Mouse (Mus musculus): Measurements from ENCODE around the gene Cntn4. TPM values are rescaled to one million over a fixed set of nuclear protein-coding genes. Genes with fewer than 3 reads are reported as not detected.

Cntn4 gene
- polyA plus RNA-seq, 1 experiment from 2014 or later = 3.1 TPM

- no peak overlapping the region for H3K4me3 ChIP-seq
- WGBS = 82% methylated on average over 2 of the region's 2 CpGs
- no peak overlapping the region for H3K27ac ChIP-seq
- H3K9ac ChIP-seq = no peak overlapping the region
- no peaks in the 10 kb centered on the region for H3K9me3 ChIP-seq
- ATAC-seq (ENCODE audit: insufficient number of reproducible peaks, low FRiP score, low TSS enrichment, low read depth) = no peak
- H3K27me3 ChIP-seq = no peaks in the 10 kb centered on the region
- no peaks in the 10 kb centered on the region for H3K36me3 ChIP-seq
- H3K4me1 ChIP-seq = no peaks in the 10 kb centered on the region
- H3K4me2 ChIP-seq = no peak overlapping the region
Measured at GRCm38 (mm10) chr6:106473871-106474270, 796.4 kb downstream of the Cntn4 start.

GRCm38 (mm10) chr6:106481533-106481932 lies 804.1 kb downstream of the Cntn4 start:
- H3K4me3 ChIP-seq = no peak overlapping the region
- no peak for ATAC-seq (ENCODE audit: insufficient number of reproducible peaks, low FRiP score, low TSS enrichment, low read depth)
- no peaks in the 10 kb centered on the region for H3K36me3 ChIP-seq
- H3K9ac ChIP-seq = no peak overlapping the region
- WGBS = 87% methylated on average over 1 of the region's 1 CpGs
- H3K4me1 ChIP-seq = no peaks in the 10 kb centered on the region
- no peak overlapping the region for H3K4me2 ChIP-seq
- H3K27me3 ChIP-seq = no peaks in the 10 kb centered on the region
- no peak overlapping the region for H3K27ac ChIP-seq
- H3K9me3 ChIP-seq = no peaks in the 10 kb centered on the region

DNA sequence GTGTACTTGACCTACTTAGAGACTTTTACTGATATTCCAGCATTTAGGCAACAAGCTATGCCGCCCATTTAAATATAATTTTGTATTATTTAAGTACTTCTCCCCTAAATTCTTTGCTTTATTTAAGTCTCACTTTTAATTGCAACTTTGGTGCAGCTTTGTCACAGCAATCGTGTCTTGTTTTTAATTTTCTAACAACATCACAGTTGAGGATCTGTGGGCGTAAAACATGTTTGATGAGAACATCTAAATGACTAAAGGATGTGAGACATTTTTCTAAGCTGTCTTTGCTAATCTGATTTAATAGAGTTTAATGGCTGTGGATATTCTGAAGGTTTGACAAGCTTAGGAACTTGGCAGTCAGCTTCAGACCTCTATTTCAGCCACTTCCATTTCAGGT lies 818.8 kb downstream of the Cntn4 start:
- WGBS = 58% methylated on average over 3 of the region's 3 CpGs
- H3K4me3 ChIP-seq = no peak overlapping the region
- H3K4me1 ChIP-seq = no peaks in the 10 kb centered on the region
- ATAC-seq (ENCODE audit: insufficient number of reproducible peaks, low FRiP score, low TSS enrichment, low read depth) = no peak
- H3K9ac ChIP-seq = no peak overlapping the region
- no peak overlapping the region for H3K4me2 ChIP-seq
- H3K27me3 ChIP-seq = no peaks in the 10 kb centered on the region
- H3K36me3 ChIP-seq = no peaks in the 10 kb centered on the region
- H3K9me3 ChIP-seq = no peaks in the 10 kb centered on the region
- H3K27ac ChIP-seq = no peak overlapping the region

- H3K4me2 ChIP-seq = no peak overlapping the region
- no peak overlapping the region for H3K9ac ChIP-seq
- no peak overlapping the region for H3K4me3 ChIP-seq
- no peaks in the 10 kb centered on the region for H3K27me3 ChIP-seq
- ATAC-seq (ENCODE audit: insufficient number of reproducible peaks, low FRiP score, low TSS enrichment, low read depth) = no peak
- H3K27ac ChIP-seq = no peak overlapping the region
- WGBS = 61% methylated on average over 3 of the region's 3 CpGs
- no peaks in the 10 kb centered on the region for H3K36me3 ChIP-seq
- H3K4me1 ChIP-seq = no peaks in the 10 kb centered on the region
- H3K9me3 ChIP-seq = no peaks in the 10 kb centered on the region
Measured at GRCm38 (mm10) chr6:106499166-106499565, 821.7 kb downstream of the Cntn4 start.

DNA sequence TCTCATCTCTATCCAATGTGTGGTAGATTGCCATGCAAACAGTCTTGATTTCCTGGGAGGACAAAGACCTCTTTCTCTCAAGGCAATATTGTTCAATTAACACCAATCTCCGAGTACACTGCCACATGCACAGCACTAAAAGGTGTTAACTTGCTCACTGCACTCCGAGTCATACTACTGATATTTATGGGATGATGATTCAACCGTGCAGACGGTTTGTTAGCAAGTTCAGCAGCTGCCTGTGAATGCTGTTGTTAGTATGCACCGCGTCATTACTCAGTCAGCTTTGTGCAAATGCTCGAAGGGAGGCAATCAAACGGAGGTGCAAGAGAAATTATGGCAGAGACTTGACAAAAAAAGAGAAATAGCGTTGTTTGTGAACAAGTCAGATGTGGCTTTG lies 826.5 kb downstream of the Cntn4 start:
- Histone ChIP-seq H3K9me3 (no peaks in the 10 kb centered on the region), H3K4me2 (no peak overlapping the region), H3K27ac (no peak overlapping the region), H3K4me1 (no peaks in the 10 kb centered on the region), H3K27me3 (no peaks in the 10 kb centered on the region), H3K9ac (no peak overlapping the region), H3K36me3 (no peaks in the 10 kb centered on the region), H3K4me3 (no peak overlapping the region)
- 42% methylated on average over 9 of the region's 9 CpGs for WGBS
- no peak for ATAC-seq (ENCODE audit: insufficient number of reproducible peaks, low FRiP score, low TSS enrichment, low read depth)

DNA sequence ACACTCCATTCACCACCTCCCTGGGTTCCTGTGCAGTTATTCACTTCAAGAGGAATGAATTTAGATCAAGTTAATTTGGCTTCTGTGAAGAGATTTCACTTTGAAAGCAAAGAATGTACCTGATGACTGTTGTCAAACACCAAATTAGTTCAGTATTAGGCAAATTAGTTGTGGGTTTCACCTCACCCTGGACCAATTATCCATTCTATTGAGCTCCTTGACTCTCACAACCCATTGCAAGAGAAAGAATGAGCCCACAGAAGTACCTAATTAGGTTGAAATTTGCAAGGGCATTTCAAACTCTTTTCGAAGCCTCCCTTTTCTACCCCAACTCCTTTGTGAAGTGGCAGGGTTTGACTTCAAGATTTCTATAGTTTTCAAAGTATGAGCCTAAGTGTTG lies 842.9 kb downstream of the Cntn4 start:
- no peak overlapping the region for H3K4me3 ChIP-seq
- H3K4me2 ChIP-seq = no peak overlapping the region
- no peaks in the 10 kb centered on the region for H3K4me1 ChIP-seq
- H3K27me3 ChIP-seq = no peaks in the 10 kb centered on the region
- H3K27ac ChIP-seq = no peak overlapping the region
- H3K9me3 ChIP-seq = no peaks in the 10 kb centered on the region
- no peaks in the 10 kb centered on the region for H3K36me3 ChIP-seq
- no peak for ATAC-seq (ENCODE audit: insufficient number of reproducible peaks, low FRiP score, low TSS enrichment, low read depth)
- WGBS = 64% methylated on average over 1 of the region's 1 CpGs
- H3K9ac ChIP-seq = no peak overlapping the region

- ATAC-seq (ENCODE audit: insufficient number of reproducible peaks, low FRiP score, low TSS enrichment, low read depth) = no peak
- no peak overlapping the region for H3K4me3 ChIP-seq
- H3K9ac ChIP-seq = no peak overlapping the region
- no peak overlapping the region for H3K27ac ChIP-seq
- no peaks in the 10 kb centered on the region for H3K4me1 ChIP-seq
- no peaks in the 10 kb centered on the region for H3K36me3 ChIP-seq
- no peaks in the 10 kb centered on the region for H3K27me3 ChIP-seq
- no peaks in the 10 kb centered on the region for H3K9me3 ChIP-seq
- no peak overlapping the region for H3K4me2 ChIP-seq
Measured at GRCm38 (mm10) chr6:106543500-106543899, 866.0 kb downstream of the Cntn4 start.

DNA sequence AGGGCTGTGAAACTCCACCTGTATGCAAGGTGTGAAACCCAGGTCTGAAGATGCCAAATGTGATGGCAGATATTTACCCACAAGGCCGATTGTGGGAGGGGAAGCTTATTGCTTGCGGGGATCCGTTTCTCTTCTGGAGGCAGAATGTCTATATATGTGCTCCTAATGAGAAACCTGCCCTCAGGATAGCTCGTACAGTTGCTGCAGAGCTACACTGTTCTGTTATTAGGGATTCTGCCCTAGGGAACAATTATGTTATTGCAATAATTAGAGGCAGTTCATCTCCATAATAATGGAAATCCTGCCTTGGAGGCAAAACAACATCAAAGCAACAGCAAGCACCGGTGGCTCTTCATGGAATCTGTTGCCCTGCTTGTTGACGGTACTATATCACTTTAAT lies 884.2 kb downstream of the Cntn4 start:
- no peak overlapping the region for H3K27ac ChIP-seq
- WGBS = 62% methylated on average over 6 of the region's 6 CpGs
- no peaks in the 10 kb centered on the region for H3K27me3 ChIP-seq
- ATAC-seq (ENCODE audit: insufficient number of reproducible peaks, low FRiP score, low TSS enrichment, low read depth) = no peak
- no peak overlapping the region for H3K9ac ChIP-seq
- H3K4me2 ChIP-seq = no peak overlapping the region
- no peaks in the 10 kb centered on the region for H3K4me1 ChIP-seq
- H3K4me3 ChIP-seq = no peak overlapping the region
- no peaks in the 10 kb centered on the region for H3K36me3 ChIP-seq
- H3K9me3 ChIP-seq = no peaks in the 10 kb centered on the region

DNA sequence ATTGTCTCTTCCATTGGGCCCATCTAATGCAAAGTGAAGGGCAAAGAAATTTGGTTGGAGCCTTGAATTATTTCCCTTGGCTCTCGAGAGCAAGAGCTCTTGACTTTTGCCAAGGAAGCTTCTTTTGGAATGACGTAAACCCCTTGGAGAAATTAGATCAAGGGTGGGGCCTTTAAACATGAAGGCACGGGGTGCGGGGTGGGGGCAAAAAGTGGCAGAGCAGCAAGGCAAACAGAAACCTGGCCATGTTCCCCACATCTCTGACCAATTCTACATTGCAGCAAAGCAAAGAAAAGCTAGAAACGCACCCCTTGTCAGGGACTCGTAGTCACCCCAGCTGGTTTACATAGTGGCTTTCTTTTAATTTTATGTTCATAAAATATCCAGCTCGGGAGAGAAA lies 887.9 kb downstream of the Cntn4 start:
- WGBS = 66% methylated on average over 7 of the region's 7 CpGs
- ATAC-seq (ENCODE audit: insufficient number of reproducible peaks, low FRiP score, low TSS enrichment, low read depth) = no peak
- no peak overlapping the region for H3K9ac ChIP-seq
- H3K4me3 ChIP-seq = no peak overlapping the region
- no peaks in the 10 kb centered on the region for H3K36me3 ChIP-seq
- no peak overlapping the region for H3K27ac ChIP-seq
- H3K4me1 ChIP-seq = no peaks in the 10 kb centered on the region
- H3K27me3 ChIP-seq = no peaks in the 10 kb centered on the region
- no peaks in the 10 kb centered on the region for H3K9me3 ChIP-seq
- no peak overlapping the region for H3K4me2 ChIP-seq

GRCm38 (mm10) chr6:106565769-106566459 lies 888.5 kb downstream of the Cntn4 start:
- Histone ChIP-seq H3K9ac (no peak overlapping the region), H3K27me3 (no peaks in the 10 kb centered on the region), H3K27ac (no peak overlapping the region), H3K4me2 (no peak overlapping the region), H3K4me3 (no peak overlapping the region), H3K4me1 (no peaks in the 10 kb centered on the region), H3K36me3 (no peaks in the 10 kb centered on the region), H3K9me3 (no peaks in the 10 kb centered on the region)
- no peak for ATAC-seq (ENCODE audit: insufficient number of reproducible peaks, low FRiP score, low TSS enrichment, low read depth)
- WGBS = 91% methylated on average over 3 of the region's 3 CpGs

DNA sequence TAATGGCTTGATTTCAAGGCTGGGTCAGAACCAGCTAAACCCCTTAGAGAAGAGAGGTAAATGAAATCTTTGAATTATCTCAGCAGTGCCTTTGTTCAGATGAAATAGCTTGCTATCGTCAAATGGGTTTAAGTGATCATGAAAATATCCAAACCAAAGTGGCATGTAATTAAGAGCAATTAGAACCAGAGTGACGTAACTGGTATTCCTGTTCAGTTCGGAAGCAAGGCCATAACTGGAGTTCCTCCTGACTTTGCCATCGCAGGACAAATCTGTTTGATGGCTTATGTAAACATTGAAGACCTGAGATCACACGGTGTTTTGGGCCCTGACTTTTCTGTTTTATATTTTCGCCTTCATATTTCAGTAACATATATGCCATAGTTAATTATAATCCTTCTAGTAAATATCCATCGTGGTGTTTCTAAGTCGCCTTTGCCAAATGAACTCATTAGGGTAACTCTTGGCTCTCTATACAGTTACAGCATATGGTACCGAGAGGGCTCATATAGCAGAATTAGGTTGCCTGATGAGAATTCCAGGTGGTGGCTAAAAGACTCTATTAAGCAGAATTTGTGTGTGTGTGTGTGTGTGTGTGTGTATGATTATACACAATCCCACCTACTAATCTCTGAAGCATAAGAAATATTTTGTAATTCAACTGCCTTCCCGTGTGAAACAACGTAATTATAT lies 889.6 kb downstream of the Cntn4 start:
- Histone ChIP-seq H3K27me3 (no peaks in the 10 kb centered on the region), H3K4me2 (no peak overlapping the region), H3K9ac (no peak overlapping the region), H3K36me3 (no peaks in the 10 kb centered on the region), H3K4me1 (no peaks in the 10 kb centered on the region), H3K4me3 (no peak overlapping the region), H3K9me3 (no peaks in the 10 kb centered on the region), H3K27ac (no peak overlapping the region)
- no peak for ATAC-seq (ENCODE audit: insufficient number of reproducible peaks, low FRiP score, low TSS enrichment, low read depth)
- WGBS = 58% methylated on average over 11 of the region's 11 CpGs

DNA sequence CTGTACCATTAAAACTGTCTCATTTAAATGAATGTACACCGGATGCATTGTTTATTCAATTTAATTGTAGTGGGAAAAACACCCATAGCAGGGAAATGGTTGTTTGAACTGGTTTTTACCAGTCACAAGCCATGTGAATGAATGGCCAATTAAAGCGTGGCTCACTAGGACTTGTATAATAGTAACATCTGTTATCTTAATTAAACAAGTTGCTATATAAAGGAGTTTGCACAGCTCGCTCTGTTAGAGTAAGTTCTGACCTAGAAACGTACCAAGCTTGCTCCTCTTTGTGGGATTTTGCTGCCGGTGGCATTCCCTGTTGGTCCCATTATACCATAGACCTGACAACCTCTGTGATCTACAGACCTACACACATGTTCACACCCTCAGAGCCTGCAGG lies 902.7 kb downstream of the Cntn4 start:
- Histone ChIP-seq H3K9ac (no peak overlapping the region), H3K9me3 (no peaks in the 10 kb centered on the region), H3K4me3 (no peak overlapping the region), H3K36me3 (no peaks in the 10 kb centered on the region), H3K27me3 (no peaks in the 10 kb centered on the region), H3K4me1 (no peaks in the 10 kb centered on the region), H3K4me2 (no peak overlapping the region), H3K27ac (no peak overlapping the region)
- WGBS = 48% methylated on average over 5 of the region's 5 CpGs
- no peak for ATAC-seq (ENCODE audit: insufficient number of reproducible peaks, low FRiP score, low TSS enrichment, low read depth)

Data from limb, embryonic 15.5 days (tissue).